Mouse (Mus musculus): Measurements from ENCODE around the gene Samd4. TPM values are rescaled to one million over a fixed set of nuclear protein-coding genes. Genes with fewer than 3 reads are reported as not detected.

Samd4 gene
- polyA plus RNA-seq, 1 experiment from 2014 or later: 0.87 TPM

- Histone ChIP-seq H3K4me1 (ENCODE audit: control insufficient read depth, low read depth, low read length) (no peaks in the 10 kb centered on the region), H3K9me3 (replicated peaks; ENCODE audit: control insufficient read depth, low read length) (no peaks in the 10 kb centered on the region), H3K9ac (ENCODE audit: low read depth, low read length) (no peak overlapping the region), H3K4me3 (ENCODE audit: low read depth, low read length) (no peak overlapping the region), H3K4me2 (ENCODE audit: low read depth, low read length) (no peak overlapping the region), H3K27me3 (ENCODE audit: control insufficient read depth, insufficient read depth, low read depth, low read length) (no peaks in the 10 kb centered on the region), H3K36me3 (ENCODE audit: control insufficient read depth, insufficient read depth) (no peaks in the 10 kb centered on the region), H3K27ac (ENCODE audit: low read length) (no peak overlapping the region)
- ATAC-seq (ENCODE audit: low read depth): no peak
- 61% methylated on average over 5 of the region's 5 CpGs for WGBS (ENCODE audit: insufficient replicate concordance)
Measured at GRCm38 (mm10) chr14:46897953-46898352, 15.3 kb downstream of the Samd4 start.

- WGBS (ENCODE audit: insufficient replicate concordance): 63% methylated on average over 3 of the region's 3 CpGs
- Histone ChIP-seq H3K4me3 (ENCODE audit: low read depth, low read length) (no peak overlapping the region), H3K4me1 (ENCODE audit: control insufficient read depth, low read depth, low read length) (no peaks in the 10 kb centered on the region), H3K36me3 (ENCODE audit: control insufficient read depth, insufficient read depth) (no peaks in the 10 kb centered on the region), H3K9me3 (replicated peaks; ENCODE audit: control insufficient read depth, low read length) (no peaks in the 10 kb centered on the region), H3K27ac (ENCODE audit: low read length) (no peak overlapping the region), H3K4me2 (ENCODE audit: low read depth, low read length) (no peak overlapping the region), H3K9ac (ENCODE audit: low read depth, low read length) (no peak overlapping the region), H3K27me3 (ENCODE audit: control insufficient read depth, insufficient read depth, low read depth, low read length) (no peaks in the 10 kb centered on the region)
- ATAC-seq (ENCODE audit: low read depth): no peak
Measured at GRCm38 (mm10) chr14:46898626-46899025, 16.0 kb downstream of the Samd4 start.

DNA sequence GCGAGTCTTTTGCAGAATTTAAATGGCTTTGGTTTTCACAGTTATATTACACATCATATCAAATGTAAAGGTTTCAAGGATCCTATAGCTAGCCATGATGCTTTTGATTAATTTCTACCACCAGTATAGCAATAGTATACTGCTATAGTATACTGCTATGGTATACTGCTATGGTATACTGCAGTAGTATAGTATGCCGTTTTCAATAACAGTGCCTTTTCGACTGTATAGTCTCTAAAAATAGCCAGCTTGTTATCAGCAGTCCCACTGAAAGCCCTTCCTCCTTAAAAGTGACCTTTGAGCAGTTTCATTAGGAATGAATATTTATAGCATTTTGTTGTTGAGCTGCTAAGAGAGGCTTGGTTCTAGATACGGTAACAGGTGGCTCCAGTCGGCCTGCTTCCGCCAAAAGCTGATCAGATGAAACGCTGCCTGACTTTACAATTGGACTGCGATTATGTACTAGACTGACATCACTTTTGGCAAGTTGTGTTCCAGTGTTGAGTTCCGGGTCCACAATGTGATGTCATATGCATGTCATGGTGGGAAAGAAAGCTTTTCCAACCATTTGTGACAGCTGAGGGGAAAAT is 19.9 kb downstream of the Samd4 start:
- H3K4me3 ChIP-seq (ENCODE audit: low read depth, low read length): no peak overlapping the region
- no peak overlapping the region for H3K4me2 ChIP-seq (ENCODE audit: low read depth, low read length)
- 66% methylated on average over 9 of the region's 9 CpGs for WGBS (ENCODE audit: insufficient replicate concordance)
- no peaks in the 10 kb centered on the region for H3K27me3 ChIP-seq (ENCODE audit: control insufficient read depth, insufficient read depth, low read depth, low read length)
- no peaks in the 10 kb centered on the region for H3K9me3 ChIP-seq (replicated peaks; ENCODE audit: control insufficient read depth, low read length)
- H3K4me1 ChIP-seq (ENCODE audit: control insufficient read depth, low read depth, low read length): no peaks in the 10 kb centered on the region
- H3K9ac ChIP-seq (ENCODE audit: low read depth, low read length): no peak overlapping the region
- H3K36me3 ChIP-seq (ENCODE audit: control insufficient read depth, insufficient read depth): no peaks in the 10 kb centered on the region
- no peak for ATAC-seq (ENCODE audit: low read depth)
- no peak overlapping the region for H3K27ac ChIP-seq (ENCODE audit: low read length)

GRCm38 (mm10) chr14:46904276-46904675 is 21.6 kb downstream of the Samd4 start:
- 73% methylated on average over 4 of the region's 4 CpGs for whole genome bisulfite sequencing (ENCODE audit: insufficient replicate concordance)
- no peak for ATAC-seq (ENCODE audit: low read depth)

DNA sequence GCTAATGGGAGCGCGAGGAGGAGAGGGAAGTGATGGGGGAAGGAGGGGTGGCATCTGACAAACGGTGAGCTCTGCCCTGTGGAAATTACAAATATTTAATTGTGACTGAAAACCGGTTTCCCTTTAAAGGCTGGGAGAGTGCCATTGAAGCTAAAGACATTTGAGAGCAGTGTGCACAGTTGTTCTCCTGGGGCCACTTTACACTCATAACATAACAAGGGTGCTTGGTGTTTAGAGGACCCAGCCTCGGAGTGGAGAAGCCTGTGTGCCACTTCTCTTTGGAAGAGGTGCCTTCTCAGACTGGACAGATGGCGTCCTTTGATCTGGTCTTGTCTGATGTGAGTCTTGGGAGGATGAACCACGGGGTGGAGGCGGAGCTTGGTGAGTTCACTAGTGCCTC is 26.2 kb downstream of the Samd4 start:
- no peak for ATAC-seq (ENCODE audit: low read depth)
- no peak overlapping the region for H3K27ac ChIP-seq (ENCODE audit: low read length)
- no peaks in the 10 kb centered on the region for H3K4me1 ChIP-seq (ENCODE audit: control insufficient read depth, low read depth, low read length)
- 66% methylated on average over 8 of the region's 8 CpGs for WGBS (ENCODE audit: insufficient replicate concordance)
- no peaks in the 10 kb centered on the region for H3K9me3 ChIP-seq (replicated peaks; ENCODE audit: control insufficient read depth, low read length)
- H3K4me3 ChIP-seq (ENCODE audit: low read depth, low read length): no peak overlapping the region
- H3K4me2 ChIP-seq (ENCODE audit: low read depth, low read length): no peak overlapping the region
- H3K36me3 ChIP-seq (ENCODE audit: control insufficient read depth, insufficient read depth): no peaks in the 10 kb centered on the region
- H3K27me3 ChIP-seq (ENCODE audit: control insufficient read depth, insufficient read depth, low read depth, low read length): no peaks in the 10 kb centered on the region
- H3K9ac ChIP-seq (ENCODE audit: low read depth, low read length): no peak overlapping the region

More at GRCm38 (mm10) chr14:46904276-46904675, 21.6 kb downstream of the Samd4 start:
- no peak overlapping the region for H3K4me2 ChIP-seq (ENCODE audit: low read depth, low read length)
- H3K9me3 ChIP-seq (replicated peaks; ENCODE audit: control insufficient read depth, low read length): no peaks in the 10 kb centered on the region
- H3K27me3 ChIP-seq (ENCODE audit: control insufficient read depth, insufficient read depth, low read depth, low read length): no peaks in the 10 kb centered on the region
- no peaks in the 10 kb centered on the region for H3K36me3 ChIP-seq (ENCODE audit: control insufficient read depth, insufficient read depth)
- no peak overlapping the region for H3K9ac ChIP-seq (ENCODE audit: low read depth, low read length)
- H3K4me1 ChIP-seq (ENCODE audit: control insufficient read depth, low read depth, low read length): no peaks in the 10 kb centered on the region
- no peak overlapping the region for H3K27ac ChIP-seq (ENCODE audit: low read length)
- H3K4me3 ChIP-seq (ENCODE audit: low read depth, low read length): no peak overlapping the region

DNA sequence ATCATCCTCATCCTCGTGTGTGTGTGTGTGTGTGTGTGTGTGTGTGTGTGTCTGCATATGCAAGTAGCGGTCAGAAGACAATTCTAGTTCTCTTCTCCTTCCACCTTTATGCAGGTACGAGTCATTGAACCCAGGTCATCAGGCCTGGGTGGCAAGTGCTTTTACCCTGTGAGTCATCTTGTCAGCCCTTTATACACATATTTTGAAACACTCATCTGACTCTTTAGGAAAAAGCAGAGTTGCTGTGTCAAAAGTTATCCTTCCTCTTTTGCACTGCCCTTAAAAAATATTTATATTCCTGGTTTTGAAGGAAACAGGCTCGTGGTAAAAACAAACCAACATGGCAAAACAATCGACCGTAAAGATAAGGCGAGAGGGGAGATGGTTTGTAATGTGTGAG is 29.8 kb downstream of the Samd4 start:
- Histone ChIP-seq H3K27me3 (ENCODE audit: control insufficient read depth, insufficient read depth, low read depth, low read length) (no peaks in the 10 kb centered on the region), H3K27ac (ENCODE audit: low read length) (no peak overlapping the region), H3K9ac (ENCODE audit: low read depth, low read length) (no peak overlapping the region), H3K4me1 (ENCODE audit: control insufficient read depth, low read depth, low read length) (no peaks in the 10 kb centered on the region), H3K36me3 (ENCODE audit: control insufficient read depth, insufficient read depth) (no peaks in the 10 kb centered on the region), H3K9me3 (replicated peaks; ENCODE audit: control insufficient read depth, low read length) (no peaks in the 10 kb centered on the region), H3K4me3 (ENCODE audit: low read depth, low read length) (no peak overlapping the region), H3K4me2 (ENCODE audit: low read depth, low read length) (no peak overlapping the region)
- WGBS (ENCODE audit: insufficient replicate concordance): 46% methylated on average over 7 of the region's 7 CpGs
- no peak for ATAC-seq (ENCODE audit: low read depth)

GRCm38 (mm10) chr14:46914356-46914755 is 31.7 kb downstream of the Samd4 start:
- Histone ChIP-seq H3K9ac (ENCODE audit: low read depth, low read length) (no peak overlapping the region), H3K27ac (ENCODE audit: low read length) (no peak overlapping the region), H3K36me3 (ENCODE audit: control insufficient read depth, insufficient read depth) (no peaks in the 10 kb centered on the region), H3K9me3 (replicated peaks; ENCODE audit: control insufficient read depth, low read length) (no peaks in the 10 kb centered on the region), H3K4me1 (ENCODE audit: control insufficient read depth, low read depth, low read length) (no peaks in the 10 kb centered on the region), H3K4me2 (ENCODE audit: low read depth, low read length) (no peak overlapping the region), H3K27me3 (ENCODE audit: control insufficient read depth, insufficient read depth, low read depth, low read length) (no peaks in the 10 kb centered on the region), H3K4me3 (ENCODE audit: low read depth, low read length) (no peak overlapping the region)
- ATAC-seq (ENCODE audit: low read depth): no peak
- 65% methylated on average over 6 of the region's 6 CpGs for WGBS (ENCODE audit: insufficient replicate concordance)

DNA sequence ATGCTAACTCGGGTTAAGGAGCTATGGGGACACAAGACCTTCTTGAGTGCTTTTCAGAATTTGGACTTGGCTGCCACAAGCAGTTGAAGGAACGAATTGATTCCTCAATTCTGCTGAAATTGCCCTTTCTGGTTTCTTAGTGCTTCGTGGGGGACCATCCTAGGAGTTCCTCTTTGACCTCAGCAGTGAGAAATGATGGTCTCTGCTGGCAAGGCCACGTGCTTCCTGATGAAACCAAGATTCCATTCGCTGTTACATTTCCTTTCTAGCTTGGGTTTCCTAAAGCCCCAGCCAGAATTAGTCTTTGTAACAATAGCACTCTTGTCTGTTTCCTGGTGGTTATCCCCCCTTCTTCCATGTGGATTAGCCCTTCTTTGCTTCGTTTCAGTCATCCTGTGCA is 32.9 kb downstream of the Samd4 start:
- no peak overlapping the region for H3K4me2 ChIP-seq (ENCODE audit: low read depth, low read length)
- no peak overlapping the region for H3K4me3 ChIP-seq (ENCODE audit: low read depth, low read length)
- no peaks in the 10 kb centered on the region for H3K36me3 ChIP-seq (ENCODE audit: control insufficient read depth, insufficient read depth)
- no peaks in the 10 kb centered on the region for H3K9me3 ChIP-seq (replicated peaks; ENCODE audit: control insufficient read depth, low read length)
- H3K27ac ChIP-seq (ENCODE audit: low read length): no peak overlapping the region
- no peak overlapping the region for H3K9ac ChIP-seq (ENCODE audit: low read depth, low read length)
- no peaks in the 10 kb centered on the region for H3K27me3 ChIP-seq (ENCODE audit: control insufficient read depth, insufficient read depth, low read depth, low read length)
- no peak for ATAC-seq (ENCODE audit: low read depth)
- no peaks in the 10 kb centered on the region for H3K4me1 ChIP-seq (ENCODE audit: control insufficient read depth, low read depth, low read length)
- WGBS (ENCODE audit: insufficient replicate concordance): 18% methylated on average over 6 of the region's 6 CpGs

DNA sequence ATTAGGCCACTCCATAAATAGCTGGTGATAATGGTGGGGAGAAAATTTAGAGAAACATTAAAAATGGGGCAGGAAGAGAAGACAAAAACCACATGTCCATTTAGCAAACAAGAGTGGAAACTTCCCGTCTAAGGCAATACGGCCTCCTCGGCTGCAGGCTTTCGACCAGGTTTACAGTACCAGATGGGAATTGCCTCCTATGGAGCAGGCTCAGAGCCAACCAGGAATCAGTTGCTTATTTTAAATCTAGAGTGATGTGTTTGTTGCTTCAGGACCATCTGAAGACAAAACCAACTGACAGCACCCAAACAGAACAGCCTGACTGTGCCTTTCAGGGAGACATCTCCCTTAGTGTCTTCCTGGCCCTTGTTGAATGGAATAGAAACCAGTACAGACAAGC is 33.9 kb downstream of the Samd4 start:
- no peak for ATAC-seq (ENCODE audit: low read depth)
- WGBS (ENCODE audit: insufficient replicate concordance): 71% methylated on average over 4 of the region's 4 CpGs
- H3K9me3 ChIP-seq (replicated peaks; ENCODE audit: control insufficient read depth, low read length): no peaks in the 10 kb centered on the region
- no peaks in the 10 kb centered on the region for H3K27me3 ChIP-seq (ENCODE audit: control insufficient read depth, insufficient read depth, low read depth, low read length)
- no peaks in the 10 kb centered on the region for H3K4me1 ChIP-seq (ENCODE audit: control insufficient read depth, low read depth, low read length)
- no peaks in the 10 kb centered on the region for H3K36me3 ChIP-seq (ENCODE audit: control insufficient read depth, insufficient read depth)
- no peak overlapping the region for H3K27ac ChIP-seq (ENCODE audit: low read length)
- H3K4me3 ChIP-seq (ENCODE audit: low read depth, low read length): no peak overlapping the region
- no peak overlapping the region for H3K9ac ChIP-seq (ENCODE audit: low read depth, low read length)
- no peak overlapping the region for H3K4me2 ChIP-seq (ENCODE audit: low read depth, low read length)
